Mouse (Mus musculus) CH12.LX (cell line): Measurements from ENCODE around the gene Skap1. TPM values are rescaled to one million over a fixed set of nuclear protein-coding genes. Genes with fewer than 3 reads are reported as not detected.

ENCODE experiments used
- DNase-seq: peaks from one replicate; pipeline ENCODE4 v3.0.0-alpha.2; 2013; ENCODE audit errors: extremely low read depth
- H3K27ac ChIP-seq: 2 replicates; pipeline ENCODE4 v1.5.1; 2012; ENCODE audit warnings: low read depth, mild to moderate bottlenecking, control low read depth, moderate library complexity; ENCODE audit not compliant: insufficient read depth
- H3K27me3 ChIP-seq: replicated peaks from 2 replicates; pipeline ENCODE3; 2012; ENCODE audit warnings: inconsistent platforms
- H3K36me3 ChIP-seq, 2 experiments: replicated peaks in 1 of 2; 2 replicates each; pipeline versions ENCODE3 to v1.6.1; 2012; ENCODE audit warnings: inconsistent platforms in 1 of 2, low read length in 1 of 2, mild to moderate bottlenecking in 1 of 2, mixed read lengths in 1 of 2, moderate library complexity in 1 of 2; ENCODE audit not compliant: control insufficient read depth in 1 of 2, insufficient read depth in 1 of 2
- H3K4me1 ChIP-seq, 2 experiments: 2 replicates each; pipeline ENCODE4 v1.6.1; 2012; ENCODE audit warnings: inconsistent platforms in 1 of 2, moderate library complexity in 1 of 2; ENCODE audit not compliant: insufficient read depth in 2 of 2, control insufficient read depth in 1 of 2
- H3K4me2 ChIP-seq: 2 replicates; pipeline ENCODE4 v1.6.1; 2012; ENCODE audit warnings: low read depth, mild to moderate bottlenecking, control low read depth; ENCODE audit not compliant: poor library complexity, insufficient read depth, severe bottlenecking
- H3K4me3 ChIP-seq, 3 experiments: fragments of 150-350 bp in 1 of 3; sonication (generic) in 1 of 3; replicated peaks in 1 of 3; 2 replicates each; pipeline versions ENCODE3 to v1.5.1; 2011 to 2012; ENCODE audit warnings: low read depth in 2 of 3, low read length in 2 of 3, mild to moderate bottlenecking in 2 of 3, moderate library complexity in 2 of 3, control low read depth in 1 of 3, improper control_type of control experiment in 1 of 3, inconsistent platforms in 1 of 3, mixed read lengths in 1 of 3; ENCODE audit not compliant: poor library complexity in 1 of 3
- H3K79me2 ChIP-seq: replicated peaks from 2 replicates; pipeline ENCODE4 v1.6.1; 2012; ENCODE audit warnings: mild to moderate bottlenecking, moderate library complexity; ENCODE audit not compliant: control insufficient read depth, poor library complexity, insufficient read depth, severe bottlenecking; ENCODE audit errors: extremely low read depth
- H3K9ac ChIP-seq: 2 replicates; pipeline ENCODE4 v1.6.1; 2012; ENCODE audit warnings: low read depth, mild to moderate bottlenecking, control low read depth, moderate library complexity; ENCODE audit not compliant: insufficient read depth
- H3K9me3 ChIP-seq: replicated peaks from 2 replicates; pipeline ENCODE3; 2012; ENCODE audit warnings: low read length, inconsistent platforms, mixed read lengths
- CTCF ChIP-seq, 2 experiments: IDR thresholded peaks in 1 of 2; conservative IDR thresholded peaks in 1 of 2; 2 replicates each; pipeline ENCODE4 v1.5.1; 2011 to 2012; ENCODE audit warnings: low read depth in 2 of 2, low read length in 2 of 2, improper control_type of control experiment in 1 of 2, inconsistent platforms in 1 of 2, mild to moderate bottlenecking in 1 of 2, moderate library complexity in 1 of 2
- EP300 ChIP-seq: IDR thresholded peaks from 2 replicates; pipeline ENCODE4 v1.6.1; 2011; ENCODE audit warnings: low read length, improper control_type of control experiment
- PAX5 ChIP-seq: IDR thresholded peaks from 2 replicates; pipeline ENCODE4 v1.6.1; 2012; ENCODE audit warnings: low read length, inconsistent platforms, mixed read lengths
- RAD21 ChIP-seq: IDR thresholded peaks from 2 replicates; pipeline ENCODE4 v1.6.1; 2011; ENCODE audit warnings: low read depth, mild to moderate bottlenecking, low read length, improper control_type of control experiment, moderate library complexity
- SMC3 ChIP-seq: IDR thresholded peaks from 2 replicates; pipeline ENCODE4 v1.6.1; 2011; ENCODE audit warnings: low read depth, low read length, improper control_type of control experiment
- USF1 ChIP-seq: IDR thresholded peaks from 2 replicates; pipeline ENCODE4 v1.6.1; 2014; ENCODE audit warnings: low read depth, mild to moderate bottlenecking, inconsistent platforms, low read length, improper control_type of control experiment
- dilution Hi-C: fragments of 300-500 bp; cut with MboI; formaldehyde crosslinking; loops from 2 replicates; pipeline ENCODE4 v1.14.3; 2020; ENCODE audit warnings: low sequenced_read_pairs; ENCODE audit not compliant: extremely low pct_unique_long_range_greater_than_20kb, extremely low pct_ligation_motif_present
- in situ Hi-C: fragments of 300-500 bp; cut with MboI; formaldehyde crosslinking; loops from 3 replicates; pipeline ENCODE4 v1.14.3; 2019; ENCODE audit warnings: low sequenced_read_pairs, low pct_ligation_motif_present, low pct_unique_long_range_greater_than_20kb, mixed read lengths
- polyA plus RNA-seq: library from polyadenylated mRNA; unstranded; fragments of >175 nt; gene quantifications from 2 replicates; pipeline ENCODE4 v1.2.1, GENCODE M21; 2012; ENCODE audit warnings: low read depth; ENCODE audit not compliant: insufficient read length
- total RNA-seq, 2 experiments: library from RNA; depleted of rRNA; stranded (reverse); fragments of 300-350 nt in 1 of 2; fragments of >200 nt in 1 of 2; gene quantifications; 2 replicates each; pipeline ENCODE4 v1.2.3; 2012 to 2014

Gene Skap1
- total and polyA plus RNA-seq, 3 experiments = not detected

DNA sequence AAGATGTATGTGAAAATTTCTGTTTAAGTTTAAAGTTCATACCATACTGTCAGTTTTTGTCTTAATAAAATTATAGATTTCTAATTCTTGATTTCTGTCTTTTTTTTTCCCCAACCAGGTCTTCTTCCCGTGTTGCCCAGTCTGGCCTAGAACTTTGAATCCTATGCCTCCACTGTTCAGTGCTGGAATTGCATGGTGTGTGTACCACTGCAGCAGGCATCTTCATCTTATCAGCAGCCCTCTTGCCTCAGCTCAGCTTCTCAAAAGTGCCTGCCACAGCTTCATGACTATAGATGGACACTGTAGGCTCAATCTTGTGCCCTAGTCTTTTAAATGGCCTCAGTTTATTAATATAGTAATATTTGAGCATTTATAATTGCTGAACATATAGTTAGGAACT, 343.7 kb downstream of the Skap1 start:
- no peak overlapping the region for H3K27ac ChIP-seq
- in situ Hi-C loops = no loop called here
- peaks cover 56 to 90% of the 10 kb centered on the region in 2 experiments for H3K36me3 ChIP-seq

More for the DNA sequence above, 343.7 kb downstream of the Skap1 start:
- dilution Hi-C loops = no loop called here
- H3K27me3 ChIP-seq = no peaks in the 10 kb centered on the region
- TF ChIP-seq PAX5 (no peak), USF1 (no peak), EP300 (no peak), CTCF (conservative IDR thresholded peaks at IDR 0.05 in 1 of 2, IDR thresholded peaks at IDR 0.05 in 1 of 2; ENCODE audit: low read depth in 2 of 2, low read length in 2 of 2) (peak in 1 of 2 experiments; percentile 44; a peak in 3 of 4 replicates), RAD21 (no peak; the same call in 1 of the 2 replicates), SMC3 (peak; percentile 7; the same call in 1 of the 2 replicates)
- no peak overlapping the region for H3K9ac ChIP-seq
- no peak overlapping the region for H3K4me3 ChIP-seq
- H3K4me2 ChIP-seq = no peak overlapping the region
- peaks cover 2% of the 10 kb centered on the region for H3K9me3 ChIP-seq
- DNase-seq = peak; percentile 44
- no peaks in the 10 kb centered on the region; the same call in 1 of the 2 replicates for H3K79me2 ChIP-seq
- H3K4me1 ChIP-seq = no peaks in the 10 kb centered on the region

Other genes starting within 250 kb of the Skap1 start
- gene Hoxb9, start 193.1 kb upstream of the Skap1 start, total RNA-seq (2012; rRNA removed) = not detected in 2 replicates
- not detected in 2 replicates for gene Hoxb9, start 193.1 kb upstream of the Skap1 start, total RNA-seq (2014; rRNA removed)
- not detected in 2 replicates for gene Hoxb9, start 193.1 kb upstream of the Skap1 start, polyA plus RNA-seq
- not detected in 2 replicates for gene Hoxb8, start 182.7 kb upstream of the Skap1 start, total RNA-seq (2012; rRNA removed)
- gene Hoxb8, start 182.7 kb upstream of the Skap1 start, total RNA-seq (2014; rRNA removed) = not detected in 2 replicates
- gene Hoxb8, start 182.7 kb upstream of the Skap1 start, polyA plus RNA-seq = not detected in 2 replicates
- gene Hoxb7, start 178.0 kb upstream of the Skap1 start, total RNA-seq (2012; rRNA removed) = not detected in 2 replicates
- gene Hoxb7, start 178.0 kb upstream of the Skap1 start, total RNA-seq (2014; rRNA removed) = not detected in 2 replicates
- not detected in 2 replicates for gene Hoxb7, start 178.0 kb upstream of the Skap1 start, polyA plus RNA-seq
- gene Hoxb6, start 172.1 kb upstream of the Skap1 start, total RNA-seq (2012; rRNA removed) = 0.34 and 1.1 TPM in 2 replicates
- gene Hoxb6, start 172.1 kb upstream of the Skap1 start, total RNA-seq (2014; rRNA removed) = 0.12 TPM in 1 of 2 replicates, not detected in the other
- 0.31 and 0.53 TPM in 2 replicates for gene Hoxb6, start 172.1 kb upstream of the Skap1 start, polyA plus RNA-seq
- 0.04 and 0.08 TPM in 2 replicates for gene Hoxb5, start 161.3 kb upstream of the Skap1 start, total RNA-seq (2012; rRNA removed)
- not detected in 2 replicates for gene Hoxb5, start 161.3 kb upstream of the Skap1 start, total RNA-seq (2014; rRNA removed)
- gene Hoxb5, start 161.3 kb upstream of the Skap1 start, polyA plus RNA-seq = 0.13 TPM in 1 of 2 replicates, not detected in the other
- gene Hoxb4, start 146.3 kb upstream of the Skap1 start, total RNA-seq (2012; rRNA removed) = 2.9 and 3.3 TPM in 2 replicates
- 2.5 and 2.7 TPM in 2 replicates for gene Hoxb4, start 146.3 kb upstream of the Skap1 start, total RNA-seq (2014; rRNA removed)
- 5.5 and 5.6 TPM in 2 replicates for gene Hoxb4, start 146.3 kb upstream of the Skap1 start, polyA plus RNA-seq
- gene Hoxb3, start 141.3 kb upstream of the Skap1 start, total RNA-seq (2012; rRNA removed) = 0.08 and 0.21 TPM in 2 replicates
- 0.07 TPM in 1 of 2 replicates, not detected in the other for gene Hoxb3, start 141.3 kb upstream of the Skap1 start, total RNA-seq (2014; rRNA removed)
- gene Hoxb3, start 141.3 kb upstream of the Skap1 start, polyA plus RNA-seq = 0.29 and 0.59 TPM in 2 replicates
- gene Hoxb2, start 114.1 kb upstream of the Skap1 start, total RNA-seq (2012; rRNA removed) = not detected in 2 replicates
- not detected in 2 replicates for gene Hoxb2, start 114.1 kb upstream of the Skap1 start, total RNA-seq (2014; rRNA removed)
- gene Hoxb2, start 114.1 kb upstream of the Skap1 start, polyA plus RNA-seq = not detected in 2 replicates
- not detected in 2 replicates for gene Hoxb1, start 98.8 kb upstream of the Skap1 start, total RNA-seq (2012; rRNA removed)
- gene Hoxb1, start 98.8 kb upstream of the Skap1 start, total RNA-seq (2014; rRNA removed) = not detected in 2 replicates
- gene Hoxb1, start 98.8 kb upstream of the Skap1 start, polyA plus RNA-seq = not detected in 2 replicates